Mouse (Mus musculus): Measurements from ENCODE around the gene Boc.
"Not testable (repeated sequence)": the region's sequence is repeated elsewhere in the genome, so short reads cannot be mapped to it uniquely, and the experiment has no call there.

Gene Boc

DNA sequence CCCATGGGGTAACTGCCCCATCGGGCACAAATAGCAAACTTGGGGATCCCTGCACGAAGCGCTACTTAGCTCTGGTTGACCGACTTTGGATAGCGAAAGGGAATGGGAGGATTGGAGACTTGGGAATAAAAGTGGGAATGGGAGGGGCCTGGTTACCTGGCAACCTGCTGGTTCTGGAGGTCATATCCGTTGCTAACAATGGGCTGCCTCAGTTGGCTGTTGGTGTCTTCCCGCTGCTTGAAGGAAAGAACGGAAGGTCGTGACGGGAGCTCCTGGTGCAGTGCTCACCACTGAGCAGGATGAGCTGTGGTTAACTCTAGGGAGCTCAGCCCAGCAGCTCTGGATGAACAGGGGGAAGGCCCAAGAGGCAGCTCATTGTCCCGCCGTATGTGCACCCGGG lies 71.5 kb downstream of the Boc start:
- no peak for DNase-seq (ENCODE audit: low spot score in 2 of 2)

DNA sequence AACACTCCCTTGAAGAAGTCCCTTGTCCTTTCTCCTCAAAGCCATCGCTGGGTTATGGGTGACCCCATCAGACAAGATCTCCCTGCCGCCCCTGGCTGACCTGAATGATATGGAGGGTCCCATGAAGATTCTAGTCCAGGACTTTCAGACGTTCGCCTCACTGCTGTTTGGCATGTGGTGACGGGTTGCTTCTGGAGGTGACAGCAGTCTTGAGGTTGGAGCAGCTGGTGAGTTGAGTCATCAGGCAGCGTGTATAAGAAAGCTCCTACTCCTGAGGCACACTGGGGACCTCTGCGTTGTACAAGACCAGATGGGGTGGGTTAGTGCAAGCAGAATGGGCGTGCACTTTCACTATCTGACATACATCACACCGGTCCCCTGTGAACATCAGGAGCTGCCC lies 72.1 kb downstream of the Boc start:
- no peak for DNase-seq (ENCODE audit: low spot score in 2 of 2)

GRCm38 (mm10) chr16:44485691-44486090 lies 73.0 kb downstream of the Boc start:
- DNase-seq (ENCODE audit: low spot score in 2 of 2): no peak

GRCm38 (mm10) chr16:44484831-44485230 lies 73.9 kb downstream of the Boc start:
- no peak for DNase-seq (ENCODE audit: low spot score in 2 of 2)

DNA sequence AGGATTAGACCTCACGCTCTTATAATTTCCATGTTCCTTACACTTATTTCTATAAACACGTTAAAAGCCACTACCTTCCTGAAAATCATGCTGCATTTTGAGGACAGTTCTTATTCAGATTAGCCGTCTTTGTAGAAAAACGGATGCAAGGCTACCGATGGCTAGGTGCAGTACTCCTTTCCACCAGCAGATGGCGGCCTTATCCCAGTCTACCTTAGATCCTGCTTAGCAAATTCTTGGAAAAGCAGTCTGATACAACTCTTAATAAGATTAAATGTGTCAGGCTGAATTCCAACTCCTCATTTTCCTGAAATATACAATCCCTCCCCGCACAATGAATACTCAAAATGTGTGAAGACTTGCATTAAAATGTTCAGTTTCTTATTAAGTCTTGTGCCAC lies 74.6 kb downstream of the Boc start:
- DNase-seq (ENCODE audit: low spot score in 2 of 2): peak; percentile 53 to 87

DNA sequence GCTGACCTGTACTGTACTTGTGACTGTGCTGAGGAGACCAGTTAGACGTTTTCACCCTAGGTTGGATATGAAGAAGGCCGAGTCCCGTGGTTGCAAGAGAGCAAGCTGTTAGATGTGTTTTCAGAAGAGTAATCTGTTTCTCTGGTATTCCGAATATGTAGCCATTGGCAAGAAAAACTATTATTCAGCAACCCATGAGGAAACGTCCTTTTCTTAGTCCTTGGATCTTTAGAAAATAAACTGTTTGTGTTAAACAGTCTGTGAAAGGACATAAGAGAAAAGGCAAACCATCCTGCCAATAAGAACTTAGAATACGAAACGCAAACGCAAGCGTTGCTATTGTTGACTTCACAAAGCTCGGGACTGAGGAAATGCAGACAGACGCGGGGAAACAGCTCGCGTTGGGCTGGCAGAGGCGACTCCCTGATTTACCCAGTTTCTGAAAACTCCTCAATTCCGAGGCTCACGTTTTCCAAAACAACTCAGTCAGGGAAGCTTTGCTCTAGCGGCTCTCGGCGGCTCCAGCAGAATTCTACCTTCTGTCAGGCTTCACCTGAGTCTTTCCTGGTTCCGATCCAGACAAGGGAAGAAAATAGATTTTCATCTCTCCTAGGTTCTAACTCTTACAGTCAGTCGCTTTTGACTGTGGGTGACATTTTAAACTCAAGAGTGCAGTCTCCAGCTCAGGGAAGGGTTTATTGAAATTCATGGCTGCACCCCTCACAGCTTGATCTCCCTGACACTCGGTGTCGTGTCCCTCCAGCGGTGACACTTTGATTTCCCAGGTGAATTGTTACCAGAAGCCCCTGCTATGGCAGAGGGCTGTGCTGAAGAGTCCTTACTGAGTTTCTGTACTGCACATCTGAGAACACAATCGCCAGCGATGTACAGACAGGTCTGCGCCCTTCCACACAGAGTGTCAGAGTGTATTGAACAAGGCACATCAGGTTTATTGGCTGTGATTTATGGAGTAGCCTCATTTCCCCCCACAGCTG lies 76.8 kb downstream of the Boc start:
- no peak for DNase-seq (ENCODE audit: low spot score in 2 of 2)

- no peak for DNase-seq (ENCODE audit: low spot score in 2 of 2)
Observed at GRCm38 (mm10) chr16:44480616-44481015, 78.1 kb downstream of the Boc start.

DNA sequence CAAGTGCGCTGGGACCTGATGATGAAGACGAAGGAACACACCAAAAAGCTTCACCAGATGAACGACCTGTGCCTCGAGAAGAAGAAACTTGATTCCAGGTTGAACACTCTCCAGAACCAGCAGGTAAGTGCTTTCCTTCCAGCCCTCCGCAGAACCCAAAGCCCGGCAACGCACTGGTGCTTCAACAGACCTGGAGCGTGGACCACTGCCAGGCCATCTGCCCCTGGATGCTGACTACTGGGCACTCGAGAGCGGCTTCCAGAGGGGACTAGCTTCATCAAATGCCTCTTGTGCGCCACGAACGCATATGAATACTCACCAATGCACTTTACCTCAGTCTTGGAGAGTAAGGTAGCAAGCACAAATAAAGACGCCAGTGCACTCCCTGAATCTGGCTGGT lies 78.8 kb downstream of the Boc start:
- DNase-seq (ENCODE audit: low spot score in 2 of 2): no peak

GRCm38 (mm10) chr16:44478767-44479166 lies 79.9 kb downstream of the Boc start:
- no peak for DNase-seq (ENCODE audit: low spot score in 2 of 2)

DNA sequence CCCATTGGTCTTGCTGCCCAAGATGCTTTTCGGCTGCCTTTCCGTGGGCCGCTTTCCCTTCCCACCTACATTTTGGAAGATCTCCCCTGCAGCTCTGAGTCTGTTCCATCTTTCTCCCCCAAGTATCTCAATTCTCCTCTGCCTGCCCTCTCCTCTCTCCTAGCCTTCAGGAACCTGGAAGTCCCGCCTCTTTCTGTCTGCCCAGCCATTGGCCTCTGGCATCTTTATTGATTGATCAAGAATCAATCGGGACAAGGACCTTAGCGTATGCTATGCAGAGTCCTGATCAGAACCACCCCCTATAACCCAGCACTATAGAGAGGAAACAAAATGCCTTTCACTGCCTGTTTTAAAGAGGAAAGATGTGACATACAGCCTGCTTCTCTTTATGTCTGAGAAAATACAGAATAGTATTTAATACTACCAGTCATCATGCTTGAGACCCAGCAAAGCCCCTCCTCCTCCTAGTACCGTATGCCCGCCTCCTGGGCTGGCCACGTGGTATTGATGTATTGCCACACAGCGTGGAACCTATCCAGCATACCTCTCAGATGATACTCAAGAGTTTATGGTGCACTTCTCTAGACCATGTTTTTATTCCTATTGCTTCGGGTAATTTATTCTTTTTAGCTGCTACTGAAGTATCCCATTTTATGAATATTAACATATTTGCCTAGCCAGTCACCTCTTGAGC lies 82.9 kb downstream of the Boc start:
- DNase-seq (ENCODE audit: low spot score in 2 of 2): no peak

- DNase-seq (ENCODE audit: low spot score in 2 of 2): no peak
Observed at GRCm38 (mm10) chr16:44475281-44475680, 83.4 kb downstream of the Boc start.

DNA sequence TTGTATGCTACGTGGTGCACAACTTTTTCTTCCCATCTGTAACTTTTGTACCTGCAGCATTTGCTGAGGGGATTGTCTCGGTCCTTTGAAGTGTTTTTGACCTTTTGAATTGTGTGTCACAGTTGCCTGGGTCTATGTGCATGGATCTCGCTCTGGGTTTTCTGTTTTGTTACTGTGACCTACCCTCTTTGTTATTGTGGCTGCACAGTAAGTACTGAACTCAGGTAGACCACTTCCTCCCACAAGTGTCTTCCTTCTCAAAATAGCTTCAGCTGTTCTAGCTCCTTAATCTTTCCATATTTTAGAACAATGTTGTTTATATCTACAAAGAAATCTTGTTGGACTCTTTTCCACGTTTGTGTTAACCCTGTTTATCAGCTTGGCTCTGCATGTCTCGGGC lies 97.8 kb downstream of the Boc start:
- DNase-seq (ENCODE audit: low spot score in 2 of 2): no peak

GRCm38 (mm10) chr16:44458826-44459225 lies 99.9 kb downstream of the Boc start:
- DNase-seq (ENCODE audit: low spot score in 2 of 2): no peak

GRCm38 (mm10) chr16:44457858-44458257 lies 100.8 kb downstream of the Boc start:
- DNase-seq (ENCODE audit: low spot score in 2 of 2): no peak

- not testable (repeated sequence) for DNase-seq (ENCODE audit: low spot score in 2 of 2)
Observed at GRCm38 (mm10) chr16:44441913-44442312, 116.8 kb downstream of the Boc start.

GRCm38 (mm10) chr16:44435481-44435880 lies 123.2 kb downstream of the Boc start:
- no peak for DNase-seq (ENCODE audit: low spot score in 2 of 2)

Data from frontal cortex, postnatal 14 days (tissue).